Mouse (Mus musculus) heart, embryonic 10.5 days (tissue): ENCODE measurements around the gene Sspo. TPM values are rescaled to one million over a fixed set of nuclear protein-coding genes. Genes with fewer than 3 reads are reported as not detected.

Source experiments
- DNase-seq: peaks from one replicate; pipeline ENCODE4 v3.0.0-alpha.2; 2017; ENCODE audit warnings: low spot score
- H3K27ac ChIP-seq: fragments of 300-500 bp; sonication (generic); 2 replicates; pipeline ENCODE4 v1.5.1; 2016; ENCODE audit warnings: mild to moderate bottlenecking
- H3K27me3 ChIP-seq: fragments of 300-500 bp; sonication (generic); 2 replicates; pipeline ENCODE4 v1.6.1; 2016; ENCODE audit warnings: mild to moderate bottlenecking; ENCODE audit not compliant: poor library complexity, insufficient read depth, severe bottlenecking
- H3K36me3 ChIP-seq: fragments of 300-500 bp; sonication (generic); 2 replicates; pipeline ENCODE4 v1.6.1; 2016; ENCODE audit warnings: mild to moderate bottlenecking, moderate library complexity
- H3K4me1 ChIP-seq: fragments of 300-500 bp; sonication (generic); 2 replicates; pipeline ENCODE4 v1.6.1; 2016; ENCODE audit warnings: mild to moderate bottlenecking
- H3K4me3 ChIP-seq: fragments of 300-500 bp; sonication (generic); 2 replicates; pipeline ENCODE4 v1.5.1; 2016; ENCODE audit warnings: mild to moderate bottlenecking, moderate library complexity
- H3K9me3 ChIP-seq: fragments of 300-500 bp; sonication (generic); 2 replicates; pipeline ENCODE4 v1.6.1; 2016; ENCODE audit warnings: mild to moderate bottlenecking, moderate library complexity
- WGBS: fragments of 180-500 bp; shearing (Covaris S2); methylation state at CpG from one replicate; pipeline ENCODE4 v1.1.7; 2016; 5-methylcytosine and 5-hydroxymethylcytosine counted together
- polyA plus RNA-seq: library from polyadenylated mRNA; unstranded; fragments of >200 nt; fragmentation: Nextera tagmentation; extraction: Ambion mirVana; gene quantifications from 2 replicates; pipeline ENCODE4 v1.2.1, GENCODE M21; 2016

Sspo gene
- polyA plus RNA-seq, 1 experiment from 2014 or later = 0.15 TPM

GRCm38 (mm10) chr6:48440306-48441014 is 7.6 kb upstream of the Sspo start:
- DNase-seq = no peak
- H3K9me3 ChIP-seq = no peaks in the 10 kb centered on the region
- H3K36me3 ChIP-seq = peaks cover 47% of the 10 kb centered on the region
- H3K4me3 ChIP-seq = no peak overlapping the region; the same call in 1 of the 2 replicates
- H3K27ac ChIP-seq = 0 out of 2 replicates have a peak overlapping the region, but pooled peaks have one; percentile 29
- peaks cover 50% of the 10 kb centered on the region for H3K4me1 ChIP-seq
- 31% methylated on average over 14 of the region's 14 CpGs for WGBS
- H3K27me3 ChIP-seq = peaks cover 62% of the 10 kb centered on the region

DNA sequence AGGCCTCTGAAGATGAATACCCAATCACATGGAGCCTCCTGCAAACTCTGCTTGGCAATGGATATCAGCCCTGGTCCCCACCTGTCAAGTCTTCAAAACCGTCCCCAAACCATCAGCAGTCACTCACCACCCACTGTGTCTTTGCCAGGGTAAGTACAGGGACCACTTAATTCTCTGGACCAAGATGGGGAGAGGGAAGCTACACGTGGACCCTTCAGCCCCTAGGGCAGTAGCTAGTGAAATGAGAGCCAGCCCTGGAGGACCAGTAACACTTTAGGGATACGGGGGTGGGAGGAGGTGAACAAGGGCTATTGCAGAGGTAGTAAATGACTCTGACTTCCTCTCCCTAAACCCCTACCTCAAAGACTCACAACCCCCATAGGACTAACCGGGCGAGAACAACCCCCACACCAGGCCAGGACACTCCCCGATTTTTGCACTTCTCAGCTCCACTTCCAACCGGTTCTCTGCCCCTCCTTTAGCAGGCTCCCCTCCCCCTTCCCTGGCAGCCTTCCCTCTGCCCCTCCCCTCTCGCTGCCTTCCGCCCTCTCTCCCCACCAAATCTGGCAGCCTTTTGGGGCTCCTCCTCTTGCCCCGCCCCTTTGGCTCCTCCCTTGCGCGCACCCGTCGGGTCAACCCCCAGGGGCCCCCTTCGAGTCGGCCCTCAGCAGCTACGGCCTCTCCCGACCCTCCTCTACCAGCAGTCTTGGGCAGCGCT is 4.3 kb upstream of the Sspo start:
- H3K9me3 ChIP-seq = no peaks in the 10 kb centered on the region
- peak overlapping the region; percentile 91 for H3K27ac ChIP-seq
- H3K27me3 ChIP-seq = peaks cover 44% of the 10 kb centered on the region
- WGBS = 2% methylated on average over 19 of the region's 19 CpGs
- peak; percentile 98 for DNase-seq
- H3K36me3 ChIP-seq = peaks cover 30% of the 10 kb centered on the region
- H3K4me3 ChIP-seq = peak overlapping the region; percentile 80
- peaks cover 53% of the 10 kb centered on the region for H3K4me1 ChIP-seq

- peak overlapping the region; percentile 80 for H3K4me3 ChIP-seq
- DNase-seq = peak; percentile 94
- WGBS = 3% methylated on average over 31 of the region's 34 CpGs
- H3K9me3 ChIP-seq = no peaks in the 10 kb centered on the region
- peaks cover 36% of the 10 kb centered on the region for H3K27me3 ChIP-seq
- H3K4me1 ChIP-seq = peaks cover 45% of the 10 kb centered on the region
- H3K27ac ChIP-seq = peak overlapping the region; percentile 91
- peaks cover 22% of the 10 kb centered on the region for H3K36me3 ChIP-seq
These were observed 3.5 kb upstream of the Sspo start for GRCm38 (mm10) chr6:48444310-48445180.

- DNase-seq = no peak
- Histone ChIP-seq H3K9me3 (no peaks in the 10 kb centered on the region), H3K4me1 (peaks cover 36% of the 10 kb centered on the region), H3K36me3 (peaks cover 18% of the 10 kb centered on the region), H3K27ac (peak within 1 kb of the TSS; percentile 91), H3K4me3 (peak within 1 kb of the TSS; percentile 80), H3K27me3 (peaks cover 27% of the 10 kb centered on the region; the same call in 1 of the 2 replicates)
- under 1% methylated on average over 65 of the region's 65 CpGs for whole genome bisulfite sequencing
These were observed 2.6 kb upstream of the Sspo start, which contains the start of gene Zfp467 for GRCm38 (mm10) chr6:48445181-48446101. Gene Zfp467, minus strand, starts transcription at chr6:48445825.

- H3K36me3 ChIP-seq = peaks cover 14% of the 10 kb centered on the region
- H3K27ac ChIP-seq = peak overlapping the region; percentile 91
- peak overlapping the region; percentile 80 for H3K4me3 ChIP-seq
- peaks cover 21% of the 10 kb centered on the region; the same call in 1 of the 2 replicates for H3K27me3 ChIP-seq
- no peaks in the 10 kb centered on the region for H3K9me3 ChIP-seq
- no peak for DNase-seq
- 41% methylated on average over 3 of the region's 3 CpGs for WGBS
- H3K4me1 ChIP-seq = peaks cover 28% of the 10 kb centered on the region
These were observed 1.8 kb upstream of the Sspo start for GRCm38 (mm10) chr6:48446256-48446655.

DNA sequence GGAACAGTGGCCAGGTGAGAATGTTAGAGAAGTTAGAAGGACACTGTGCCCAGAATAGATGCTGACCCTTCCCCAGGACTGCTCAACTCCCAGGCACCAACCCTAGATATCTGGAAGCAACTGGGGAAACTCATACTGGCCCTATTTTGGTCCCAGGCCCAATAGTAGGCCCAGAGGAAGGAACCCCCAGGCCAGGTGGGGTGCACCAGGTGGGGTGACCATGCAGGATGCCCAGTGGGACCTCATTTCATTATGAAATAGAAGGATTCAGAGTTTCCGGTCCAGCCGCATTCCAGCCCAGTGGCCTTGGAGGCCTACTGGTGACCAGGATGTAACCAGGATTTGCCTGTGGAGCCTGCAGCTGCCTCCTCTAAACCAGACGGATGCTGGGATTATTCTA is 1.1 kb upstream of the Sspo start:
- Histone ChIP-seq H3K27me3 (peaks cover 14% of the 10 kb centered on the region; the same call in 1 of the 2 replicates), H3K27ac (peak overlapping the region; percentile 91; the same call in 1 of the 2 replicates), H3K9me3 (no peaks in the 10 kb centered on the region), H3K36me3 (peaks cover 8% of the 10 kb centered on the region), H3K4me3 (no peak overlapping the region), H3K4me1 (peaks cover 28% of the 10 kb centered on the region)
- no peak for DNase-seq
- WGBS = 81% methylated on average over 3 of the region's 3 CpGs

- Histone ChIP-seq H3K4me3 (no peak overlapping the region), H3K36me3 (no peaks in the 10 kb centered on the region), H3K4me1 (peaks cover 23% of the 10 kb centered on the region), H3K9me3 (no peaks in the 10 kb centered on the region), H3K27me3 (peaks cover 13% of the 10 kb centered on the region; the same call in 1 of the 2 replicates), H3K27ac (peak overlapping the region; percentile 65)
- 51% methylated on average over 7 of the region's 7 CpGs for WGBS
- DNase-seq = no peak
These were observed 498 bp downstream of the Sspo start for GRCm38 (mm10) chr6:48448527-48448926.

- no peaks in the 10 kb centered on the region for H3K9me3 ChIP-seq
- WGBS = 68% methylated on average over 1 of the region's 1 CpGs
- H3K27me3 ChIP-seq = peaks cover 11% of the 10 kb centered on the region; the same call in 1 of the 2 replicates
- peaks cover 13% of the 10 kb centered on the region for H3K4me1 ChIP-seq
- no peak overlapping the region for H3K4me3 ChIP-seq
- DNase-seq = no peak
- no peaks in the 10 kb centered on the region for H3K36me3 ChIP-seq
- no peak overlapping the region for H3K27ac ChIP-seq
These were observed 4.1 kb downstream of the Sspo start for GRCm38 (mm10) chr6:48452151-48452550.

DNA sequence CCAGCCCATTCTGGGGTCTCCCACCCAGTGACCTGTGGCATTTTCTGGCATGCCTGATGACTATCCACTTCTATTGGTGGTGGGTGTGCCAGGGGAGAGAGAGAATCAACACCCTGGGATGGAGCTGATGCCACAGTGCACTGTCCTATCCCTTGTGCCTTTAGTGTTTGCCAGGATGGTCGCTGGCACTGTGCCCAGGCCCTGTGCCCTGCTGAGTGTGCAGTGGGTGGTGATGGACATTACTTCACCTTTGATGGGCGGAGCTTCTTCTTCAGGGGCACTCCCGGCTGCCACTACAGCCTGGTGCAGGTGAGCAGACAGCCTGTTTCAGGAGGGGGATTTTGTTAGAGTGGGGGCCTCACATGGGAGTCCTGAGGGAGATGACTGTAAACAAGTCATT is 4.7 kb downstream of the Sspo start:
- DNase-seq = no peak
- Histone ChIP-seq H3K4me3 (no peak overlapping the region), H3K36me3 (no peaks in the 10 kb centered on the region), H3K4me1 (peaks cover 13% of the 10 kb centered on the region; the same call in 1 of the 2 replicates), H3K27ac (no peak overlapping the region), H3K27me3 (peaks cover 15% of the 10 kb centered on the region; the same call in 1 of the 2 replicates), H3K9me3 (no peaks in the 10 kb centered on the region)
- 70% methylated on average over 3 of the region's 3 CpGs for WGBS

GRCm38 (mm10) chr6:48464966-48465679 is 17.1 kb downstream of the Sspo start:
- Histone ChIP-seq H3K27ac (no peak overlapping the region), H3K27me3 (peaks cover 34% of the 10 kb centered on the region; the same call in 1 of the 2 replicates), H3K4me3 (no peak overlapping the region), H3K9me3 (no peaks in the 10 kb centered on the region), H3K36me3 (no peaks in the 10 kb centered on the region), H3K4me1 (peaks cover 10% of the 10 kb centered on the region)
- DNase-seq = no peak
- 88% methylated on average over 13 of the region's 13 CpGs for WGBS

- no peak overlapping the region for H3K4me3 ChIP-seq
- no peaks in the 10 kb centered on the region for H3K9me3 ChIP-seq
- WGBS = 16% methylated on average over 6 of the region's 6 CpGs
- no peaks in the 10 kb centered on the region for H3K36me3 ChIP-seq
- DNase-seq = no peak
- no peak overlapping the region for H3K27ac ChIP-seq
- peaks cover 10% of the 10 kb centered on the region for H3K4me1 ChIP-seq
- peaks cover 25% of the 10 kb centered on the region; the same call in 1 of the 2 replicates for H3K27me3 ChIP-seq
These were observed 18.7 kb downstream of the Sspo start for GRCm38 (mm10) chr6:48466715-48467114.
